Mouse (Mus musculus): ENCODE measurements around the gene Col18a1.

Gene Col18a1

GRCm38 (mm10) chr10:77048196-77048595 lies 118.2 kb downstream of the Col18a1 start:
- no peak for DNase-seq

- no peak for DNase-seq
These were observed 127.7 kb downstream of the Col18a1 start for GRCm38 (mm10) chr10:77038579-77039174.

GRCm38 (mm10) chr10:77035487-77035886 lies 130.9 kb downstream of the Col18a1 start:
- no peak for DNase-seq

DNA sequence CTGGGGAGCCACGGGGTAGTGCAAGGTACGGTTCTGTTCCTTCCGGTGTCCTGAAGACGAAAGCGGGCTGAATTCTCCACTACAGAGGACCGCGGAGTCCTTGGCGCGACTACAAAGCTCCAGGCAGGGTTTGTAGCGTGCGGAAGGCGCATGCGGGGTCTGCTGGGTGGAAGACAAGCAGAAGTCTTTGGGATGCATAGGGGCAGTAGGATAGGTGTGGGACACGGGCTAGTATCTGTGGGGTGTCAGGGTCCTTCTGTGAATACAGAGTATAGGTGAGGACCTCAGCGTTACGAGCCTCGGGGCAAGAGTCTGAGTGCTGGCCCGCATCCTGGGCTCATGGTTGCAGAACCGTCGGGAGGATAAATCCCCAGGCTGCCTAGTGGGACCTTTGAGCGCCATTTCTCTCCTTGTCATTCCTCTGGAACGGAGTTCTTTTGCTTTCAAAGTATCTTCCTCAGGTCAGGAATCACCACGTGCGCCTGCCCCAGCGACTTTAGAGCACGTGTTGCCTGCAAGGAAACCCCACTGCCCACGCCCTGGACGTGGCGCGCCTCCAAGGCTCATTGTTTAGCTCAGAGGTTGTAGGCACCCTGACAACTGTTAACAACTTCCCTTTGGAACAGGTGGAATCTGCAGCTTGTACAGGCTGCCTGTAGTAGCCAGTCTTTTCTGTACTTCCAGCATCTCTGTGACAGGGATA lies 132.9 kb downstream of the Col18a1 start:
- peak; percentile 22 to 42 for DNase-seq

DNA sequence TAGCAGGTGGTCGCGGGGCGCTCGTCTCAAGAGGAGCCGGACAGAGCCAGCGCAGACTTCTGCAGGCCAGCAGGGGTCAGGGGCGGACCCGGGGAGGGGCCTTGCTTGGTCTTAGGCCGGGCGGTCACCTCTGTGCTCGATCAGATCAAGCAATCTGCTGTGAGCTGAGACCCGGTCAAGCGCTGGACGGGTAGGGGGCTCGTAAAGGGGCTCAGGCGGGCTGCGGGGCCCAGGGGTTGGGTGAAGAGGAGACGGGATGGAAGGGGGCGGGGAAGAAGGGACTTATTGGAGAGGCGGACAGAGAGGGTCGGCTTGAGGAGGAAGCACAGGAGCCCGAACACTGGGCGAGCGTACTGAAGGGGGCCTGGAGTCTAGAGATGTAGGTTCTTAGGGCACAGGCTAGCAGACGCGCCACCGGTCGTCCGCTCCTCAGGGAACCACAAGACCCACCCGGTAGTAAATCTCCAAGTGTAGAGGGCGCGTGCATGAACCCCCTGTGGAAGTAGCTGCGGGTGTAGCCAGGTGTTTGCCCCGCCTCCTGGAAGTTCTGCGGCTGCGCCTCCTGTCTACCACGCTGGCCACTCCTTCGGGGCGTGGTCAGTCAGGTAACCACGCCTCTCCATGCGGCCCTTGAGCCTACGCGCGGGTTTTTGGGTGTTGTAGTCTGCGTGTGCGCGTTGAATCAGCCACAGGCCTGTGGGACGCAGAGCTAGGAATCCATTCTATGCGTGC lies 133.6 kb downstream of the Col18a1 start:
- DNase-seq, result peak; percentile 96 to 98

- DNase-seq, result peak in 1 of 2 experiments; percentile 20
These were observed 134.5 kb downstream of the Col18a1 start, which contains the start of gene Slc19a1 for GRCm38 (mm10) chr10:77031768-77032375. Gene Slc19a1 (plus strand): TSS chr10:77032241.

DNA sequence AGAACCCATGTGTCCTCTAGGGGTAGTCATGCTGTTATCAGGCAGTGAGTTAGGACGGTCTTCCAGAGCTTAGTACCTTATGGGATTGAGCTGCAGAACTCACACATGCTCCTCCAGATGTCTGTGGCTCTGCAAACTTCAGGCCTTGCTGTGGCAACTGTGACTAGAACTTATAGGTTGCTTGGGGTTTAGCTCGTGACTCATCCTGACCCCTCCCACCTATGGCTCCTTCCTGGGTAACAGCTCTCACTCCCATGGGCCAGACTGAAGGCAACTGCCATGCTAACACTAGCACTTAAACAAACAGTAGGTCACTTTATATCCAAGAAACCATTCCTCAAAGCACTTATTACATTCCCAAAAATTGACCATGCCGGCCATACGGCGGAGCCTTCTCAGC lies 135.7 kb downstream of the Col18a1 start:
- no peak for DNase-seq

- no peak for DNase-seq
These were observed 136.6 kb downstream of the Col18a1 start for GRCm38 (mm10) chr10:77029761-77030160.

GRCm38 (mm10) chr10:77028782-77029296 lies 137.5 kb downstream of the Col18a1 start:
- DNase-seq, result no peak

GRCm38 (mm10) chr10:77026944-77027343 lies 139.4 kb downstream of the Col18a1 start:
- no peak for DNase-seq

- no peak for DNase-seq
These were observed 142.1 kb downstream of the Col18a1 start for GRCm38 (mm10) chr10:77024231-77024630.

- no peak for DNase-seq
These were observed 143.8 kb downstream of the Col18a1 start for GRCm38 (mm10) chr10:77022301-77023130.

DNA sequence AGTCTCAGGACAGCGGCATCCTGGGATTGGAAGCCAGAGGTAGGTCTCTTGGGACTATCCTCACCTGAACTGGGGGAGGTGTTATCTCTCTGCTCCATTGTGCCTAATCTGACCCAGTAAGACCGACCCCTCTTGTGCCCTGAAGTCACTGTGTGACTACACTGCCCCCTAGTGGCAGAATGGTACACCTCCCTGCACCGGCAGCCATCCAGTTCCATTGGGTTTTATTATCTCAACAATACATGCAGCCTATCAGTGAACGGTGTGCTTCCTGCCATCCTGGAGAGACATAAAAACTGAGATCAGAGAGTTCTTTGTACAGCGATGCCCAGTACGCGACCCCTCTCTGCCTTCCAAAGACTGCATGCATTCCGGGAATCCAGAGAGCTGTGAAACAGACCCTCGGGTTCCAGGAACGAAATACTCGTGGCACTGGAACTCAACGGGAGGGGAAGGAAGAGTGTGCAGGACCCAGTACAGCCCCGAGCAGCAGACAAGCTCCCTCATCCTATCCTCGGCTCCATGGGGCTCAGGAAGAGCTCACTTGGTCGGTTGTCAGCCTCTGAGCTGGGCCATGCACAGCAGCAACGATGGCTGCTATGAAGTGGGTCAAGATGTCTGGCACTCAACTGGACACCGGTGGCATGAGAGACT lies 144.8 kb downstream of the Col18a1 start:
- DNase-seq, result peak; percentile 77

DNA sequence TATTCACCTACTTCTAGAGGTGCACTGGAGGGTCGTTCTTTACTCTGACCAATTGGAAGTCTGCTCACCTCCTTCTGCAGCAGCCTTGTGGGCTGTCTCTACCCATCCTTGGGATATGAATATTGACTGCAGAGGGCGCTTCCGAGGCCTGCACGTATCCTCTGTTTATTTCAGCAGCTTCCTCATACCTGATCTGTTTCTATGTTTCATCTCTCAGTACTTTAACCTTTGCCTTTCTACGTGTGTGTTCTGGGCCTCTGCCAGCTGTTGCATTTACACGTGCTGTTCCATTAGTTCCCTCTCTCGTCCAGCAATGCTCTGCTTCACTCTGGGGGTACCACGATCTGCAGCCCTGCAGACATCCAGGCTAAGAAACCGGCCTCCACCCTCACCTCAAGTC lies 148.7 kb downstream of the Col18a1 start:
- no peak for DNase-seq

GRCm38 (mm10) chr10:77017061-77017460 lies 149.3 kb downstream of the Col18a1 start:
- no peak for DNase-seq

DNA sequence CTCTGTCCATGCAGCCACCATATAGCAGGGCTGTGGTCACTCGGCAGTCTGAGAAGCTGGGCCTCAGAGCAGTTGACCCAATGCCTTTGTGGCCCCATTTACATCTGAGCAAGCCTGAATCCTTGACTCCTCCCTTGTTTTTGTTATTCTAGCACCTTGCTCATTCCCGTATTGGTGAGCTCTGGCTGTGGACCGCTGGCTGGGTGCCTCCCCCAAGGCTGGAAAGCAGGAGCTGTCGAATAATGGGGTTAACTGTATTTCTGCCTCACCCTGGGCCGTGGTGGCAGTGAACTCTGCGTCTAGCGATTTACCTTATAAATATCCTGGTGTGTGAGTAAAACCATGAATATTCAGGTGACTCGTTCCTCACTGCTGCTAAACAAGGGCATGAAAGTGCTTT lies 149.8 kb downstream of the Col18a1 start:
- no peak for DNase-seq

DNA sequence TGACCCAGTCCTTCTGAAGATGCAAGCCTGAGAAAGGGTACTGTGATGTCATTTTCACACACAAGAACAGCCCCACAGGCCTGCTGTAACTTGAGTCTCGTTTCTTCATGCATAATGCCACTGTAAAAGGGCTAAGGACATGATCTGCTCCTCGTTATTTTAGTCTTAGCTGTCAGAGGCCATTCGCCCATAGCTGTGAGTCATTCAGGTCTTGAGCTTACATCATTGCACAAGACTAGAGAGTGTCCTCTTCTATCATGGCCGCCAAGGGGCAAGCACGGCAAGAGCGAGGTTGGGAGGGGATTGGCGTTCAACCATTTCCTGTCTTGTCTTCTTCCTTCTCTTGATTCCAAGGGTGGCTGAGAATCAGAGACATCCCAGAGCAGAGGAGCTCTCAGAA lies 150.3 kb downstream of the Col18a1 start:
- no peak for DNase-seq

DNA sequence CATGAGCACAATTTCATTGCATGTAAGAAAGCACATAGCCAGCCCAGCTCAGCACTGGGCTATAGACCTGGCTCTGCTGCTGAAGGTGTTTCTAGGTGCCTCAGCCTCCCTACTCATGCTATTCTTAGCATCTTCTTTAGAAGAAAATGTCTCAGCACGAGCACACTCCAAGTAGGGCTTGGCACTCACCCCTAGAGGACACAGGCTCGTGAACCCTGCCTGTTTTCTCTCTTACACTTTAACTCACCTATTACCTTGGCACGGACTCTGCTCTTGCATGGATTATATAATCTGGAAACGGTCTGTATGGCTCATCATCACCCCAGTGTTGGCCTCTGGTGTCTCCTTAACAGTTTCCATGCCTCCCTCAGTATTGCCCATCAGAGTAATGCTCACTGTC lies 154.7 kb downstream of the Col18a1 start:
- no peak for DNase-seq

DNA sequence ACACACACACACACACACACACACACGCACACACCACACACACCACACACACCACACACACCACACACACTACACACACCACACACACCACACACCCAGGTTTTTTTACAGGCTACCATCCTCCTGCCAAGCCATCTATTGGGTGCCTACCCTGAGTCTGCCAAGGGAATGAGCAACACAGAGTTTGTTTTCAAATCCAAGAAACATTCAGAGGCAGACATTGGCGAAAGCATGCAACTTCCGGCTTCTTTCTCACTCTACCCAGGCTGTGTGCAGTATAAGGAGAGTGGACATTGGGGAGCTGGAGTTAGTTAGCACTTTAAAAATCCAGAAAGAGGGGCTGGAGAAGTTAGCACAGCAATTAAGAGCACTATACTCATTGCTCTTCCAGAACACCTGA lies 157.7 kb downstream of the Col18a1 start:
- no peak for DNase-seq

GRCm38 (mm10) chr10:77008109-77008561 lies 158.2 kb downstream of the Col18a1 start:
- DNase-seq, result no peak

DNA sequence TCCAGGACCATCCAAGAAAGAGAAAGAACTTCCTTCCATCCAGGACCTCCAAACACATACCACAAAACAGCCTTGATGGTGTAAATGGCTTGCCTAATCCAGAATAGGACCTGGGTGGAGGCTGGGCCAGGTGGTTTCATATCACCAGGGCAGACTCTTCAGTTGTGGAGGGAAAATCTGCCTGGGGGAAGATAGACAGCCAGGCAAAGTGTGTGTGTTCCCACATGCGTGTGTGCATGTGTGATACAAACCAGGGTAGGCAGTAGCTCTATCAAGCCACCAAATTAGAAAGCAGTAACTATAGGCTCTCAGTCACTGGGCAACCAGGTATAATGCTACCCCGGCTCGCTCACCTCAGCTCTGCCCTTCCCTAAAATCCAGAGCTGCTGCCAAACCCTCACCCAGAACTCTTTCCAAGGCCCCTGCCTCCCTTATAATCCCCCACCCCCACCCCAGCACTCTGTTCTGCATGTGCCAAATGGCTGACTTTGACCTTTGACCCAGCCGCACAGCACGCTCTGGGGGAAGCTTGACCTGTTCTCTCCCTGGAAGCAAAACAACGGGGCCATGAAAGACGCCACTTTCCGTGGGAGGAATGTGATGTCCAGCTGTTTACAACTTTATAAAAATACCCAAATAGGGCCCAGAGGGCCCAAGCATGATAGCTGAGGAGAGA lies 158.8 kb downstream of the Col18a1 start:
- no peak for DNase-seq
